Comparison of ENCODE assay signal across 8 mouse cellular contexts in the genomic region with DNA sequence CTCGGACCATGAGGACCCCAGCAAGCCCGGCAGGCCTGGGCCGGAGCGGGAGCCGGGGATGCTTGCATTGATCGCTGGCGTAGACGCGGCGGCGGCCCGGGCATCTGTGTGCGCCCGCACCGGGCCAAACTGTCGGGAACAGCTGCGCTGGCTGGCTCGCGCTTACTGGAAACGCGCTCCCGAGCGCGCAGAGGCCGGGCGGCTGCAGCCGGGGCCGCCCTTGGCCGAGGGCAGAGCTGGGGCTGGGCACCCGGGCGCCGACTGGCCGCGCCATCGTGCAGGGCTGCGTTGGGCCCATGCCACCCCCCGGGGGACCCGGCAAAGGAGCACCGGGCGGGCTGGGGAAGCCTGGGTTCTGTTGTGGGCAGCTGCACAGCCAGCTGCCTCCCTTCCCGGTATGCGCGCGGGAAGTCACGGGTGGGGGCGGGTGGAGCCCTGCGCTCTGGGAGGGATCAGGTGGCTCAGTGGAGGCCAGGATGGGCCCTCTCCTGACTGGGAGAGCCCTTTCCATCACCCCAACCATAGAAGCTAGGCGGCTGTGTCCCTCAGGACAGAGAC. TPM values are rescaled to one million over a fixed set of nuclear protein-coding genes. Genes with fewer than 3 reads are reported as not detected.
DNase-seq lines count a peak whose midpoint lies in the region; ATAC-seq and TF ChIP-seq lines count a peak whose summit lies in the region.

No protein-coding gene starts in this region.

- H3K27me3 ChIP-seq in embryonic facial prominence, embryonic 15.5 days = no peaks in the 10 kb centered on the region
- H3K27me3 ChIP-seq in limb, embryonic 10.5 days (ENCODE audit: low read depth, poor library complexity, severe bottlenecking) = peaks cover 48% of the 10 kb centered on the region
- peaks cover 19% of the 10 kb centered on the region for H3K27me3 ChIP-seq in midbrain, embryonic 11.5 days (ENCODE audit: control insufficient read depth, insufficient read depth, low read length)
- no peaks in the 10 kb centered on the region for H3K27me3 ChIP-seq in stomach, postnatal 0 days (ENCODE audit: control insufficient read depth, insufficient read depth, low read length)

- WGBS in embryonic facial prominence, embryonic 15.5 days = 2% methylated on average over 47 of the region's 48 CpGs
- WGBS in limb, embryonic 10.5 days = 2% methylated on average over 48 of the region's 48 CpGs
- 2% methylated on average over 44 of the region's 48 CpGs for WGBS in midbrain, embryonic 11.5 days
- 2% methylated on average over 36 of the region's 48 CpGs for WGBS in stomach, postnatal 0 days

- H3K4me3 ChIP-seq in embryonic facial prominence, embryonic 15.5 days (replicated peaks) = peak overlapping the region; percentile 43
- peak overlapping the region; percentile 55 for H3K4me3 ChIP-seq in limb, embryonic 10.5 days
- peak overlapping the region; percentile 33 for H3K4me3 ChIP-seq in midbrain, embryonic 11.5 days (ENCODE audit: low read depth, low read length)
- H3K4me3 ChIP-seq in stomach, postnatal 0 days (ENCODE audit: low read depth, low read length) = peak overlapping the region; percentile 37

- H3K9ac ChIP-seq in embryonic facial prominence, embryonic 15.5 days = peak overlapping the region; percentile 42; the same call in 1 of the 2 replicates
- peak overlapping the region; percentile 66 for H3K9ac ChIP-seq in midbrain, embryonic 11.5 days (ENCODE audit: low read length)
- H3K9ac ChIP-seq in stomach, postnatal 0 days (ENCODE audit: low read length) = peak overlapping the region; percentile 65

- peak overlapping the region; percentile 92 for H3K4me2 ChIP-seq in embryonic facial prominence, embryonic 15.5 days (replicated peaks)
- H3K4me2 ChIP-seq in midbrain, embryonic 11.5 days = peak overlapping the region; percentile 80
- peak overlapping the region; percentile 80 for H3K4me2 ChIP-seq in stomach, postnatal 0 days (replicated peaks; ENCODE audit: low read depth)

- H3K9me3 ChIP-seq in embryonic facial prominence, embryonic 15.5 days (replicated peaks) = no peaks in the 10 kb centered on the region
- H3K9me3 ChIP-seq in limb, embryonic 10.5 days (replicated peaks) = no peaks in the 10 kb centered on the region
- no peaks in the 10 kb centered on the region for H3K9me3 ChIP-seq in midbrain, embryonic 11.5 days (ENCODE audit: control insufficient read depth, low read length)
- no peaks in the 10 kb centered on the region for H3K9me3 ChIP-seq in stomach, postnatal 0 days (ENCODE audit: control insufficient read depth, low read length)

- peak; percentile 58 for DNase-seq in urinary bladder, postnatal 14 days (ENCODE audit: low spot score)
- no peak for DNase-seq in urinary bladder, adult 2 months (ENCODE audit: low spot score)
- DNase-seq in heart, postnatal 10 days = peak; percentile 78 to 80
- peak; percentile 87 for DNase-seq in limb, embryonic 10.5 days (ENCODE audit: low spot score)
- peak; percentile 96 for DNase-seq in midbrain, embryonic 11.5 days (ENCODE audit: low spot score, missing footprints)
- DNase-seq in stomach, postnatal 0 days (ENCODE audit: low spot score) = peak; percentile 82
- DNase-seq in spleen, adult 12 weeks (ENCODE audit: low spot score) = no peak

- intact Hi-C loops in heart, postnatal 10 days (cut with DNase I) = no loop called here

- peaks cover 53% of the 10 kb centered on the region for H3K4me1 ChIP-seq in embryonic facial prominence, embryonic 15.5 days
- H3K4me1 ChIP-seq in limb, embryonic 10.5 days = peaks cover 52% of the 10 kb centered on the region
- peaks cover 13% of the 10 kb centered on the region for H3K4me1 ChIP-seq in midbrain, embryonic 11.5 days (ENCODE audit: control insufficient read depth, insufficient read depth, low read length)
- H3K4me1 ChIP-seq in stomach, postnatal 0 days (replicated peaks; ENCODE audit: control insufficient read depth, insufficient read depth) = peaks cover 27% of the 10 kb centered on the region

- no peaks in the 10 kb centered on the region for H3K36me3 ChIP-seq in embryonic facial prominence, embryonic 15.5 days
- no peaks in the 10 kb centered on the region for H3K36me3 ChIP-seq in limb, embryonic 10.5 days
- H3K36me3 ChIP-seq in midbrain, embryonic 11.5 days (ENCODE audit: control insufficient read depth, insufficient read depth, low read length) = no peaks in the 10 kb centered on the region
- no peaks in the 10 kb centered on the region for H3K36me3 ChIP-seq in stomach, postnatal 0 days (ENCODE audit: control insufficient read depth, insufficient read depth, low read length)

- no peak for TF ChIP-seq CTCF in stomach, postnatal 0 days (IDR thresholded peaks at IDR 0.05; ENCODE audit: low read depth)

- peak; percentile 26; the same call in 1 of the 2 replicates for ATAC-seq in embryonic facial prominence, embryonic 15.5 days (ENCODE audit: insufficient number of reproducible peaks, low FRiP score, low TSS enrichment, low read depth)
- ATAC-seq in midbrain, embryonic 11.5 days (ENCODE audit: low FRiP score) = peak; percentile 79
- ATAC-seq in stomach, postnatal 0 days (ENCODE audit: low FRiP score, low TSS enrichment) = peak; percentile 19; the same call in 1 of the 2 replicates

- TF ChIP-seq EP300 in stomach, postnatal 0 days (optimal IDR thresholded peaks at IDR 0.05) = no peak

- H3K27ac ChIP-seq in embryonic facial prominence, embryonic 15.5 days (replicated peaks) = peak overlapping the region; percentile 58; the same call in 1 of the 2 replicates
- peak overlapping the region; percentile 72 for H3K27ac ChIP-seq in limb, embryonic 10.5 days
- H3K27ac ChIP-seq in midbrain, embryonic 11.5 days (ENCODE audit: low read depth, low read length) = no peak overlapping the region
- peak overlapping the region; percentile 75 for H3K27ac ChIP-seq in stomach, postnatal 0 days (replicated peaks)

RNA-seq across cellular contexts. Expression of a gene that starts 39.0 kb away (rescaled TPM):
- polyA plus RNA-seq in urinary bladder, adult 2 months (2012; rRNA removed) = 7.8 and 9.8 TPM in 2 replicates
- polyA plus RNA-seq in embryonic facial prominence, embryonic 15.5 days (2015; fragmentation: Nextera tagmentation; extraction: Ambion mirVana) = 20.8 and 21.2 TPM in 2 replicates
- 1 to 10 TPM; 3.7 to 5.8 TPM for total RNA-seq in heart, postnatal 10 days (2021)
- polyA plus RNA-seq in limb, embryonic 10.5 days (2016; fragmentation: Nextera tagmentation; extraction: Ambion mirVana) = 11.2 and 13.2 TPM in 2 replicates
- 5.5 and 5.9 TPM in 2 replicates for polyA plus RNA-seq in midbrain, embryonic 11.5 days (2014; fragmentation: Nextera tagmentation; extraction: Ambion mirVana)
- 13.5 and 15.7 TPM in 2 replicates for polyA plus RNA-seq in stomach, postnatal 0 days (2015; fragmentation: Nextera tagmentation; extraction: Ambion mirVana)

RNA-seq across cellular contexts. Expression of a gene that starts 55.2 kb away (rescaled TPM):
- polyA plus RNA-seq in urinary bladder, adult 2 months (2012; rRNA removed) = 24.6 and 31.2 TPM in 2 replicates
- polyA plus RNA-seq in embryonic facial prominence, embryonic 15.5 days (2015; fragmentation: Nextera tagmentation; extraction: Ambion mirVana) = 39.9 and 41.2 TPM in 2 replicates
- 10 to 100 TPM; 21.2 to 23.7 TPM for total RNA-seq in heart, postnatal 10 days (2021)
- polyA plus RNA-seq in limb, embryonic 10.5 days (2016; fragmentation: Nextera tagmentation; extraction: Ambion mirVana) = 47.1 and 47.4 TPM in 2 replicates
- polyA plus RNA-seq in midbrain, embryonic 11.5 days (2014; fragmentation: Nextera tagmentation; extraction: Ambion mirVana) = 40.2 and 42.7 TPM in 2 replicates
- 28.7 and 29.4 TPM in 2 replicates for polyA plus RNA-seq in stomach, postnatal 0 days (2015; fragmentation: Nextera tagmentation; extraction: Ambion mirVana)

RNA-seq across cellular contexts. Expression of a gene that starts 57.6 kb away (rescaled TPM):
- polyA plus RNA-seq in urinary bladder, adult 2 months (2012; rRNA removed) = 13.7 and 16.3 TPM in 2 replicates
- polyA plus RNA-seq in embryonic facial prominence, embryonic 15.5 days (2015; fragmentation: Nextera tagmentation; extraction: Ambion mirVana) = 4.7 and 4.9 TPM in 2 replicates
- total RNA-seq in heart, postnatal 10 days (2021) = 1 to 10 TPM; 5.1 to 5.7 TPM
- 2.4 and 3.3 TPM in 2 replicates for polyA plus RNA-seq in limb, embryonic 10.5 days (2016; fragmentation: Nextera tagmentation; extraction: Ambion mirVana)
- 1.7 and 2.4 TPM in 2 replicates for polyA plus RNA-seq in midbrain, embryonic 11.5 days (2014; fragmentation: Nextera tagmentation; extraction: Ambion mirVana)
- 5.7 and 6.5 TPM in 2 replicates for polyA plus RNA-seq in stomach, postnatal 0 days (2015; fragmentation: Nextera tagmentation; extraction: Ambion mirVana)

Comparison
In these comparisons a context has a peak if more than half of its experiments do, and no peak if none do; other contexts are left out.
1. DNase-seq: peak in urinary bladder, postnatal 14 days (single experiment), heart, postnatal 10 days (2 of 2), limb, embryonic 10.5 days (single experiment), midbrain, embryonic 11.5 days (single experiment) and stomach, postnatal 0 days (single experiment); none in urinary bladder, adult 2 months (single experiment) and spleen, adult 12 weeks (single experiment).
2. ATAC-seq: peak in every context shown above with its lines; median percentile 79 in midbrain, embryonic 11.5 days; 26 in embryonic facial prominence, embryonic 15.5 days; 19 in stomach, postnatal 0 days.
3. Peak in every context shown above with its lines, with median percentiles within 50 percentile points of each other: H3K4me2 ChIP-seq, H3K4me3 ChIP-seq and H3K9ac ChIP-seq.